Mouse (Mus musculus) myocyte (in vitro differentiated cells): ENCODE results near the gene Arhgdia. TPM values are rescaled to one million over a fixed set of nuclear protein-coding genes. Genes with fewer than 3 reads are reported as not detected.

Source experiments
- H3K27me3 ChIP-seq: one replicate; pipeline ENCODE4 v1.6.1; 2011; ENCODE audit not compliant: control insufficient read depth, insufficient read depth, insufficient read length
- H3K36me3 ChIP-seq: one replicate; pipeline ENCODE4 v1.6.1; 2011; ENCODE audit not compliant: control insufficient read depth, insufficient read depth
- H3K4me2 ChIP-seq: one replicate; pipeline ENCODE4 v1.6.1; 2011; ENCODE audit warnings: low read depth, control low read depth
- H3K4me3 ChIP-seq: one replicate; pipeline ENCODE4 v1.5.1; 2011; ENCODE audit warnings: mild to moderate bottlenecking, control low read depth, moderate library complexity
- H3K79me2 ChIP-seq: one replicate; pipeline ENCODE4 v1.6.1; 2011; ENCODE audit not compliant: control insufficient read depth, insufficient read depth
- H3ac ChIP-seq: one replicate; pipeline ENCODE4 v1.6.1; 2011; ENCODE audit not compliant: control insufficient read depth, insufficient read length
- CEBPB ChIP-seq: IDR thresholded peaks from 2 replicates; pipeline ENCODE4 v1.6.1; 2011; ENCODE audit warnings: mild to moderate bottlenecking, moderate library complexity; ENCODE audit not compliant: poor library complexity, insufficient read depth, severe bottlenecking
- E2F4 ChIP-seq: IDR thresholded peaks from one replicate; pipeline ENCODE4 v1.6.1; 2011; ENCODE audit warnings: mild to moderate bottlenecking, control low read depth, moderate library complexity; ENCODE audit not compliant: insufficient read depth
- MAX ChIP-seq: IDR thresholded peaks from one replicate; pipeline ENCODE4 v1.6.1; 2011; ENCODE audit warnings: low read depth, mild to moderate bottlenecking, control low read depth
- MYOD1 ChIP-seq, 3 experiments: IDR thresholded peaks; one replicate each; pipeline ENCODE4 v1.6.1; 2011; ENCODE audit warnings: control low read depth in 2 of 3, low read depth in 2 of 3, mild to moderate bottlenecking in 2 of 3, moderate library complexity in 1 of 3; ENCODE audit not compliant: insufficient read length in 2 of 3, control insufficient read depth in 1 of 3
- MYOG ChIP-seq, 3 experiments: IDR thresholded peaks; one replicate each; pipeline ENCODE4 v1.6.1; 2011; ENCODE audit warnings: control low read depth in 2 of 3, low read depth in 2 of 3, mild to moderate bottlenecking in 2 of 3; ENCODE audit not compliant: insufficient read length in 2 of 3, control insufficient read depth in 1 of 3, insufficient read depth in 1 of 3
- POLR2A ChIP-seq: IDR thresholded peaks from one replicate; pipeline ENCODE4 v1.6.1; 2011; ENCODE audit warnings: low read depth, mild to moderate bottlenecking, control low read depth, moderate library complexity; ENCODE audit not compliant: insufficient read length
- POLR2AphosphoS2 ChIP-seq: IDR thresholded peaks from one replicate; pipeline ENCODE4 v1.6.1; 2011; ENCODE audit warnings: low read depth, control low read depth; ENCODE audit not compliant: insufficient read length
- REST ChIP-seq: IDR thresholded peaks from one replicate; pipeline ENCODE4 v1.6.1; 2011; ENCODE audit warnings: mild to moderate bottlenecking, control low read depth, moderate library complexity; ENCODE audit not compliant: insufficient read depth, insufficient read length
- SRF ChIP-seq: IDR thresholded peaks from one replicate; pipeline ENCODE4 v1.6.1; 2011; ENCODE audit warnings: low read depth; ENCODE audit not compliant: control insufficient read depth, insufficient read length
- TCF12 ChIP-seq: IDR thresholded peaks from one replicate; pipeline ENCODE4 v1.6.1; 2011; ENCODE audit warnings: mild to moderate bottlenecking, control low read depth; ENCODE audit not compliant: poor library complexity, insufficient read depth, severe bottlenecking
- TCF3 ChIP-seq: IDR thresholded peaks from one replicate; pipeline ENCODE4 v1.6.1; 2011; ENCODE audit warnings: low read depth, control low read depth; ENCODE audit not compliant: insufficient read length
- USF1 ChIP-seq: IDR thresholded peaks from one replicate; pipeline ENCODE4 v1.6.1; 2011; ENCODE audit warnings: low read depth, mild to moderate bottlenecking, control low read depth, moderate library complexity
- polyA plus RNA-seq: library from polyadenylated mRNA; unstranded; fragments of >200 nt; fragmentation: generic; extraction: Trizol; gene quantifications from one replicate; pipeline ENCODE4 v1.2.1, GENCODE M21; 2012; ENCODE audit warnings: missing spikeins

The Arhgdia gene
- polyA plus RNA-seq, 1 experiment, result 837 TPM

- Histone ChIP-seq H3K27me3 (no peaks in the 10 kb centered on the region), H3K4me3 (peak overlapping the region; percentile 75), H3K4me2 (peak overlapping the region; percentile 91), H3K36me3 (peaks cover 13% of the 10 kb centered on the region), H3ac (peak overlapping the region; percentile 68), H3K79me2 (peaks cover 40% of the 10 kb centered on the region)
- no peak for TF ChIP-seq USF1
- no peak for TF ChIP-seq MYOD1 (IDR thresholded peaks at IDR 0.05; ENCODE audit: control insufficient read depth in 1 of 3, insufficient read length in 2 of 3, low read depth in 2 of 3)
- no peak for TF ChIP-seq SRF
- no peak for TF ChIP-seq CEBPB
- TF ChIP-seq TCF12, result no peak
- TF ChIP-seq POLR2AphosphoS2, result peak; percentile 18
Measured at GRCm38 (mm10) chr11:120573585-120574277, 7.7 kb downstream of the Arhgdia start.

DNA sequence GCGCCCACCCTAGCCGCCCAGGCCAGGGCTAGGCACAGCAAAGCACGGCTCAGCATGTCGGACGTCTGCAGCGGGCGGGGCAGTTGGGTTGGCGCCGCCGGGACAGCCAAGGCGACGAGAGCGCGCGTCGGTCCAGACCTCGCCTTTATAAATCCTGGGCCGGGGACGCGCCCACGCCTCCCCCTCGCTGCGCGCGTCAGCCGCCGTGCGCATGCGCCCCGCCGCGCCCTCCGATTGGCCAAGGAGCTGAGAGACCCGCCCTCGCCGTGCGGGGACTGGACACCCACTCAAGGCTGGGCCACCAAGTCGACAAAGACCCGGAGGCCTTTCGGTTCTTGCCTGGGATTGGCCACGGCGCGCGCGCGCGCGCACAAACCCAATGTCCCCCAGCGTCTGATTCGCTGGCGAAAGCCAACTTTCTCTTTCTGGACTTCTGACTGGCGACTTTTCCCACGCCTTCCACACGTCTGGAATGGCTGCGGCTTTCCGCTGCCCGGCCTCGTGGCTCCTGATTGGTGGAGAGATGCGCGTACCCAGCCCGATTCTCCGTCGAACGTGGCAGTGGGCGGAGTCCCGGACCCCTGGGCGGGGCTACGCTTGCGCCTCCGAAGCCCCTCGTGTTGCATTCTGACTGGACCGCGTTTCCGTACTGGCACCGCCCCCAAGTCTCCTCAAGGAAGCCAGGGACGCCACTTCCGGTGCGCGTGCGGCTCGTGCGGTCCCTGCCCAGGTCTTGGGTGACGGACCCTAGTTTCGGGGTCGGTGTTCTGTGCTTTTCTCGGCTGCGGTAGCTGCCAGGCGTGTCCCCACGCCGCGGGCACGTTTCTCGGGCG lies 8.5 kb downstream of the Arhgdia start, which contains the start of gene P4hb:
TSS of gene P4hb (minus strand) at position 502 of the 833 bp plus-strand sequence.
- Histone ChIP-seq H3K27me3 (no peaks in the 10 kb centered on the region), H3K4me3 (peak within 1 kb of the TSS; percentile 75), H3ac (peak within 1 kb of the TSS; percentile 68), H3K79me2 (peaks cover 43% of the 10 kb centered on the region), H3K36me3 (peaks cover 17% of the 10 kb centered on the region), H3K4me2 (peak within 1 kb of the TSS; percentile 91)
- peak; percentile 21 for TF ChIP-seq TCF3
- TF ChIP-seq REST, result peak; percentile 57
- peak; percentile 100 for TF ChIP-seq POLR2AphosphoS2
- peak; percentile 100 for TF ChIP-seq POLR2A
- no peak for TF ChIP-seq TCF12
- no peak for TF ChIP-seq CEBPB
- peak; percentile 85 for TF ChIP-seq E2F4
- no peak for TF ChIP-seq USF1
- TF ChIP-seq SRF, result peak; percentile 80
- peak in 2 of 3 experiments; percentile 11 for TF ChIP-seq MYOG (IDR thresholded peaks at IDR 0.05; ENCODE audit: control insufficient read depth in 1 of 3, insufficient read depth in 1 of 3, insufficient read length in 2 of 3, low read depth in 2 of 3)
- no peak for TF ChIP-seq MAX
- peak in 1 of 3 experiments; percentile 24 for TF ChIP-seq MYOD1 (IDR thresholded peaks at IDR 0.05; ENCODE audit: control insufficient read depth in 1 of 3, insufficient read length in 2 of 3, low read depth in 2 of 3)

DNA sequence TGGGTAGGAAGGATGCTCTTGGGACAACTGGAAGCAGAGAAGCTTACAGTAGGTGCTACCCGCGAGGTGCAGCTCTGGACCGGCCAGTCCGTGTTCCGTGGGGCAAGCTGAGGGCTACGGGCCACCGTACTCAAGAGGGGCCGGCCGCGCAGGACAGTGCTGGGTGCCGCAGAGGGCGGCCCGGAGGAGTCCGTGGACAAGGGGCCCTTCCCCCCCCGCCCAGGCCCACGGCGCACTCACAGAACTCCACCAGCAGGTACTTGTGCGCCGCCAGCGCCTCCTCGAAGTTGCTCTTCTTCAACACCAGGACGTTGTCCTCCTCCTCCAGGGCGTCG lies 9.0 kb downstream of the Arhgdia start:
- Histone ChIP-seq H3ac (peak overlapping the region; percentile 68), H3K4me3 (peak overlapping the region; percentile 75), H3K36me3 (peaks cover 18% of the 10 kb centered on the region), H3K27me3 (no peaks in the 10 kb centered on the region), H3K4me2 (peak overlapping the region; percentile 87), H3K79me2 (peaks cover 49% of the 10 kb centered on the region)
- TF ChIP-seq POLR2AphosphoS2, result no peak

DNA sequence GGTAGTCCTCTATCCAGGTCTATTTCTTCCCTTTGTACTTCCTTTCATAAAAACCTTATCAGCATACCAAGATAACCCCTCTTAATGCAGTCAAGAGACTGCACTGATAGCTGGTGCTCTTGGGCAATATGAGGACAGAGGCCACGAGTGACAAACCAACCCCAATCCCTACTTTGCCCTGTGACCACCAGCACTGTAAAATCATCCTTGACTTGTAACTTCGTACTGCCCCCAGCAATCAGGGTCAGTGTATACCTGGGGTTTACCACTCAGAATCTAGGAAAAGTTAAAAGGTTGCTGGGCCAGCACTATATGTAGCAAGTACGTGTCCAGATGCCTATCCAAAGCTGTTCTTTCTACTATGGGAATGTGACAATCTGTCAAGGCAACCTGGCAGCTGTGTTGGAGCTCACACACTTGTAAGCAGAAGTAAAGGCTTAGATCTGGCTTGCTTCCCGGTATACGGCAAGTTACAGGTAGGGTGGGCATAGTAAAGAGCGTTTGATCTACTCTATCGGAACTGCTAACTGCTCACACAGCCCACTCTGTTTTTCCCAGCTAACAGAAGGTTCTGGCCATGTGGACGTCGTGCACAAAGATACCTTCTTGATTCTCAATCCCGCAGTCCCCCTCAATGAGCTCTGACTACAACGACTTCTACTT lies 9.5 kb downstream of the Arhgdia start:
- no peak for TF ChIP-seq REST
- no peak for TF ChIP-seq TCF3
- TF ChIP-seq MYOG (IDR thresholded peaks at IDR 0.05; ENCODE audit: control insufficient read depth in 1 of 3, insufficient read depth in 1 of 3, insufficient read length in 2 of 3, low read depth in 2 of 3), result no peak
- TF ChIP-seq POLR2A, result no peak
- TF ChIP-seq CEBPB, result no peak
- no peak for TF ChIP-seq SRF
- no peak for TF ChIP-seq POLR2AphosphoS2
- no peak for TF ChIP-seq E2F4
- TF ChIP-seq MYOD1 (IDR thresholded peaks at IDR 0.05; ENCODE audit: control insufficient read depth in 1 of 3, insufficient read length in 2 of 3, low read depth in 2 of 3), result no peak
- no peak for TF ChIP-seq MAX
- TF ChIP-seq TCF12, result no peak
- TF ChIP-seq USF1, result no peak
- Histone ChIP-seq H3K4me3 (peak overlapping the region; percentile 75), H3K27me3 (no peaks in the 10 kb centered on the region), H3ac (peak overlapping the region; percentile 68), H3K4me2 (peak overlapping the region; percentile 87), H3K79me2 (peaks cover 53% of the 10 kb centered on the region), H3K36me3 (peaks cover 21% of the 10 kb centered on the region)

GRCm38 (mm10) chr11:120571122-120571521 lies 10.3 kb downstream of the Arhgdia start:
- Histone ChIP-seq H3K36me3 (peaks cover 26% of the 10 kb centered on the region), H3K79me2 (peaks cover 53% of the 10 kb centered on the region), H3K4me2 (peak overlapping the region; percentile 87), H3ac (peak overlapping the region; percentile 68), H3K4me3 (peak overlapping the region; percentile 75), H3K27me3 (no peaks in the 10 kb centered on the region)
- TF ChIP-seq MYOG (IDR thresholded peaks at IDR 0.05; ENCODE audit: control insufficient read depth in 1 of 3, insufficient read depth in 1 of 3, insufficient read length in 2 of 3, low read depth in 2 of 3), result no peak
- no peak for TF ChIP-seq TCF3
- no peak for TF ChIP-seq CEBPB
- no peak for TF ChIP-seq USF1
- no peak for TF ChIP-seq SRF
- TF ChIP-seq TCF12, result no peak
- TF ChIP-seq MAX, result no peak
- TF ChIP-seq REST, result no peak
- no peak for TF ChIP-seq POLR2A
- TF ChIP-seq MYOD1 (IDR thresholded peaks at IDR 0.05; ENCODE audit: control insufficient read depth in 1 of 3, insufficient read length in 2 of 3, low read depth in 2 of 3), result no peak
- no peak for TF ChIP-seq E2F4
- TF ChIP-seq POLR2AphosphoS2, result no peak
